Mouse (Mus musculus) heart, adult 2 months (tissue): ENCODE results near the gene Tgfb1.

Source experiments
- CTCF ChIP-seq: fragments of 200-600 bp; IDR thresholded peaks from 2 replicates; pipeline ENCODE4 v1.8.1; 2022; ENCODE audit warnings: antibody characterized with exemption, mild to moderate bottlenecking, moderate library complexity
- POLR2A ChIP-seq: fragments of 200-500 bp; IDR thresholded peaks from 2 replicates; pipeline ENCODE4 v1.6.1; 2011; ENCODE audit warnings: mild to moderate bottlenecking, low read depth, low read length, control low read depth; ENCODE audit not compliant: insufficient read depth

DNA sequence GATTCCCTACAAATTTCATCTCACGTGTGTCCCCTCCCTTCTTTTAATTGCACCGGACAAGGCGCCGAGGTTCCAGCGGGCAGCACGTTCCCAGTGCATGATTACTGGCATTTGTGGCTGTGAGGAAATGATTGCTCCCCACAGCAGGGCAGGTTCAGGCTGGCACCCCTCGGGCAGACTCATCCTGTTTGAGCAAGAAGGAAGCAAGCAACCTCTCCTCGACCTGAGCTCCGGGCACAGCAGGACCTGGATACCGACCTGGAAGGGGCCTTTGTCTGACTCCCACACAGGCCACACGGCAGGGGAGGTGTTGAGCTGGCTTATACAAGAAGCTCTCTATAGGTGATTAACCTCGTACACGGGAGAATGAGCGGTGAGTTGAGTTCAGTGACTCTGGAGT, 41.7 kb upstream of the Tgfb1 start:
- no peak for TF ChIP-seq CTCF
- TF ChIP-seq POLR2A: no peak
